Mouse (Mus musculus): ENCODE data around the gene Xrcc6.

Xrcc6 gene

GRCm38 (mm10) chr15:81987646-81988045 is at the start of gene Xrcc6:
TSS of gene Xrcc6 (plus strand) at chr15:81987835.
- in situ Hi-C loops (cut with MboI, MseI) = no loop called here

GRCm38 (mm10) chr15:81938246-81938645 is 49.4 kb upstream of the Xrcc6 start:
- in situ Hi-C loops (cut with MboI, MseI) = no loop called here

GRCm38 (mm10) chr15:81939157-81939715 is 48.4 kb upstream of the Xrcc6 start:
- in situ Hi-C loops (cut with MboI, MseI) = no loop called here

GRCm38 (mm10) chr15:81939774-81940173 is 47.9 kb upstream of the Xrcc6 start:
- in situ Hi-C loops (cut with MboI, MseI) = no loop called here

- in situ Hi-C loops (cut with MboI, MseI) = no loop called here
Observed at GRCm38 (mm10) chr15:81940219-81940618, 47.4 kb upstream of the Xrcc6 start.

GRCm38 (mm10) chr15:81941010-81941409 is 46.6 kb upstream of the Xrcc6 start:
- in situ Hi-C loops (cut with MboI, MseI) = no loop called here

GRCm38 (mm10) chr15:81943176-81943749 is 44.4 kb upstream of the Xrcc6 start:
- in situ Hi-C loops (cut with MboI, MseI) = no loop called here

- in situ Hi-C loops (cut with MboI, MseI) = no loop called here
Observed at GRCm38 (mm10) chr15:81949076-81949475, 38.6 kb upstream of the Xrcc6 start.

- in situ Hi-C loops (cut with MboI, MseI) = loop anchor here (5.0 kb wide), 1 partner anchor 43 kb away; no protein-coding TSS in a partner anchor
Observed at GRCm38 (mm10) chr15:81949476-81950131, 38.0 kb upstream of the Xrcc6 start.

GRCm38 (mm10) chr15:81950716-81951115 is 36.9 kb upstream of the Xrcc6 start:
- in situ Hi-C loops (cut with MboI, MseI) = loop anchor here (5.0 kb wide), 1 partner anchor 42 kb away; no protein-coding TSS in a partner anchor

- in situ Hi-C loops (cut with MboI, MseI) = loop anchor here (5.0 kb wide), 1 partner anchor 41 kb away; no protein-coding TSS in a partner anchor
Observed at GRCm38 (mm10) chr15:81951159-81951558, 36.5 kb upstream of the Xrcc6 start.

GRCm38 (mm10) chr15:81952310-81952709 is 35.3 kb upstream of the Xrcc6 start:
- in situ Hi-C loops (cut with MboI, MseI) = loop anchor here (5.0 kb wide), 1 partner anchor 40 kb away; no protein-coding TSS in a partner anchor

- in situ Hi-C loops (cut with MboI, MseI) = loop anchor here (5.0 kb wide), 1 partner anchor 38 kb away; no protein-coding TSS in a partner anchor
Observed at GRCm38 (mm10) chr15:81954151-81954583, 33.5 kb upstream of the Xrcc6 start.

GRCm38 (mm10) chr15:81954716-81955115 is 32.9 kb upstream of the Xrcc6 start:
- in situ Hi-C loops (cut with MboI, MseI) = loop anchor here (5.0 kb wide), 1 partner anchor 38 kb away; no protein-coding TSS in a partner anchor

- in situ Hi-C loops (cut with MboI, MseI) = no loop called here
Observed at GRCm38 (mm10) chr15:81955414-81955813, 32.2 kb upstream of the Xrcc6 start.

GRCm38 (mm10) chr15:81956457-81956856 is 31.2 kb upstream of the Xrcc6 start:
- in situ Hi-C loops (cut with MboI, MseI) = no loop called here

- in situ Hi-C loops (cut with MboI, MseI) = no loop called here
Observed at GRCm38 (mm10) chr15:81957598-81957997, 30.0 kb upstream of the Xrcc6 start.

GRCm38 (mm10) chr15:81958906-81959305 is 28.7 kb upstream of the Xrcc6 start:
- in situ Hi-C loops (cut with MboI, MseI) = no loop called here

GRCm38 (mm10) chr15:81960171-81961077 is 27.2 kb upstream of the Xrcc6 start, which contains the start of gene Pmm1:
TSS of gene Pmm1 (minus strand) at chr15:81960930.
- in situ Hi-C loops (cut with MboI, MseI) = loop anchor here (5.0 kb wide), 1 partner anchor 67 kb away; no protein-coding TSS in a partner anchor

GRCm38 (mm10) chr15:81961078-81961451 is 26.6 kb upstream of the Xrcc6 start:
- in situ Hi-C loops (cut with MboI, MseI) = loop anchor here (5.0 kb wide), 1 partner anchor 66 kb away; no protein-coding TSS in a partner anchor

GRCm38 (mm10) chr15:81964262-81964661 is 23.4 kb upstream of the Xrcc6 start:
- in situ Hi-C loops (cut with MboI, MseI) = loop anchor here (5.0 kb wide), 1 partner anchor 63 kb away; no protein-coding TSS in a partner anchor

Measured in T-helper 1 cell (primary cell).